Mouse (Mus musculus): ENCODE measurements around the gene Irgm1. TPM values are rescaled to one million over a fixed set of nuclear protein-coding genes. Genes with fewer than 3 reads are reported as not detected.
"Not testable (repeated sequence)": the region's sequence is repeated elsewhere in the genome, so short reads cannot be mapped to it uniquely, and the experiment has no call there.

The Irgm1 gene
- polyA plus RNA-seq, 1 experiment from 2014 or later, result 1.8 TPM

GRCm38 (mm10) chr11:48823536-48823972 is 47.9 kb downstream of the Irgm1 start:
- H3K27ac ChIP-seq, result no peak overlapping the region
- WGBS, result under 1% methylated on average over 15 of the region's 15 CpGs
- H3K4me2 ChIP-seq, result peak overlapping the region; percentile 60
- H3K9me3 ChIP-seq, result no peaks in the 10 kb centered on the region
- peak overlapping the region; percentile 41 for H3K4me3 ChIP-seq (replicated peaks)
- H3K36me3 ChIP-seq (replicated peaks), result no peaks in the 10 kb centered on the region
- no peak overlapping the region for H3K9ac ChIP-seq
- peaks cover 12% of the 10 kb centered on the region for H3K4me1 ChIP-seq
- H3K27me3 ChIP-seq, result peaks cover 24% of the 10 kb centered on the region
- ATAC-seq (ENCODE audit: low FRiP score), result no peak

GRCm38 (mm10) chr11:48822768-48823512 is 48.5 kb downstream of the Irgm1 start:
- Histone ChIP-seq H3K4me1 (peaks cover 12% of the 10 kb centered on the region), H3K9ac (no peak overlapping the region), H3K4me2 (peak overlapping the region; percentile 60), H3K27ac (no peak overlapping the region), H3K4me3 (replicated peaks) (peak overlapping the region; percentile 41; the same call in 1 of the 2 replicates), H3K9me3 (no peaks in the 10 kb centered on the region), H3K27me3 (peaks cover 24% of the 10 kb centered on the region), H3K36me3 (replicated peaks) (no peaks in the 10 kb centered on the region)
- WGBS, result 34% methylated on average over 14 of the region's 14 CpGs
- no peak for ATAC-seq (ENCODE audit: low FRiP score)

GRCm38 (mm10) chr11:48821299-48821698 is 50.2 kb downstream of the Irgm1 start:
- WGBS, result 80% methylated on average over 14 of the region's 14 CpGs
- H3K4me3 ChIP-seq (replicated peaks); H3K9me3 ChIP-seq; ATAC-seq (ENCODE audit: low FRiP score); H3K27ac ChIP-seq; H3K36me3 ChIP-seq (replicated peaks); H3K4me2 ChIP-seq; H3K9ac ChIP-seq: not testable (repeated sequence)
- peaks cover 19% of the 10 kb centered on the region for H3K27me3 ChIP-seq
- H3K4me1 ChIP-seq, result peaks cover 10% of the 10 kb centered on the region

- Histone ChIP-seq H3K4me1 (peaks cover 20% of the 10 kb centered on the region), H3K27me3 (peaks cover 19% of the 10 kb centered on the region)
- ATAC-seq (ENCODE audit: low FRiP score), result no peak
Measured at GRCm38 (mm10) chr11:48820308-48820674, 51.2 kb downstream of the Irgm1 start.

GRCm38 (mm10) chr11:48819614-48820307 is 51.7 kb downstream of the Irgm1 start:
- WGBS, result 77% methylated on average over 7 of the region's 7 CpGs

More at GRCm38 (mm10) chr11:48820308-48820674, 51.2 kb downstream of the Irgm1 start:
- Histone ChIP-seq H3K4me3 (replicated peaks) (no peak overlapping the region), H3K9ac (no peak overlapping the region), H3K27ac (no peak overlapping the region), H3K9me3 (no peaks in the 10 kb centered on the region), H3K36me3 (replicated peaks) (peaks cover 3% of the 10 kb centered on the region; the same call in 1 of the 2 replicates), H3K4me2 (no peak overlapping the region)

GRCm38 (mm10) chr11:48818346-48818745 is 53.1 kb downstream of the Irgm1 start:
- peak overlapping the region; percentile 86 for H3K4me3 ChIP-seq (replicated peaks)
- peak overlapping the region; percentile 91 for H3K4me2 ChIP-seq
- no peaks in the 10 kb centered on the region for H3K9me3 ChIP-seq
- H3K27me3 ChIP-seq, result peaks cover 5% of the 10 kb centered on the region
- peaks cover 23% of the 10 kb centered on the region for H3K4me1 ChIP-seq
- H3K36me3 ChIP-seq (replicated peaks), result peaks cover 7% of the 10 kb centered on the region
- WGBS, result under 1% methylated on average over 16 of the region's 16 CpGs
- H3K9ac ChIP-seq, result peak overlapping the region; percentile 80; the same call in 1 of the 2 replicates
- ATAC-seq (ENCODE audit: low FRiP score), result no peak
- no peak overlapping the region for H3K27ac ChIP-seq

More at GRCm38 (mm10) chr11:48819614-48820307, 51.7 kb downstream of the Irgm1 start:
- Histone ChIP-seq H3K9me3 (no peaks in the 10 kb centered on the region), H3K27me3 (peaks cover 16% of the 10 kb centered on the region), H3K4me2 (no peak overlapping the region), H3K4me1 (peaks cover 26% of the 10 kb centered on the region), H3K27ac (no peak overlapping the region), H3K4me3 (replicated peaks) (no peak overlapping the region), H3K36me3 (replicated peaks) (peaks cover 6% of the 10 kb centered on the region; the same call in 1 of the 2 replicates), H3K9ac (no peak overlapping the region)
- ATAC-seq (ENCODE audit: low FRiP score), result no peak

- H3K27ac ChIP-seq, result peak overlapping the region; percentile 94
- ATAC-seq (ENCODE audit: low FRiP score), result 0 out of 2 replicates have a peak, but pooled peaks have one; percentile 4
- WGBS, result 8% methylated on average over 9 of the region's 9 CpGs
Measured at GRCm38 (mm10) chr11:48817794-48818193, 53.7 kb downstream of the Irgm1 start.

GRCm38 (mm10) chr11:48816800-48817665 is 54.5 kb downstream of the Irgm1 start, which contains the start of gene Trim41:
Trim41 (minus strand) TSS chr11:48817353.
- peak within 1 kb of the TSS; percentile 80 for H3K9ac ChIP-seq
- H3K4me2 ChIP-seq, result peak within 1 kb of the TSS; percentile 91
- peak within 1 kb of the TSS; percentile 86 for H3K4me3 ChIP-seq (replicated peaks)
- H3K36me3 ChIP-seq (replicated peaks), result peaks cover 17% of the 10 kb centered on the region
- no peaks in the 10 kb centered on the region for H3K9me3 ChIP-seq
- under 1% methylated on average over 69 of the region's 77 CpGs for WGBS
- peaks cover 23% of the 10 kb centered on the region for H3K4me1 ChIP-seq
- H3K27me3 ChIP-seq, result no peaks in the 10 kb centered on the region
- peak within 1 kb of the TSS; percentile 94 for H3K27ac ChIP-seq
- peak; percentile 96 for ATAC-seq (ENCODE audit: low FRiP score)

More at GRCm38 (mm10) chr11:48817794-48818193, 53.7 kb downstream of the Irgm1 start:
- Histone ChIP-seq H3K4me1 (peaks cover 23% of the 10 kb centered on the region), H3K4me3 (replicated peaks) (peak overlapping the region; percentile 86), H3K27me3 (peaks cover 4% of the 10 kb centered on the region), H3K9ac (peak overlapping the region; percentile 80), H3K36me3 (replicated peaks) (peaks cover 11% of the 10 kb centered on the region), H3K4me2 (peak overlapping the region; percentile 91), H3K9me3 (no peaks in the 10 kb centered on the region)

- H3K9ac ChIP-seq, result peak overlapping the region; percentile 80
- H3K27me3 ChIP-seq, result no peaks in the 10 kb centered on the region
- peak; percentile 63 for ATAC-seq (ENCODE audit: low FRiP score)
- peaks cover 23% of the 10 kb centered on the region for H3K4me1 ChIP-seq
- H3K4me2 ChIP-seq, result peak overlapping the region; percentile 91
- no peaks in the 10 kb centered on the region for H3K9me3 ChIP-seq
- H3K27ac ChIP-seq, result peak overlapping the region; percentile 94
- peak overlapping the region; percentile 86 for H3K4me3 ChIP-seq (replicated peaks)
- H3K36me3 ChIP-seq (replicated peaks), result peaks cover 24% of the 10 kb centered on the region
- WGBS, result 4% methylated on average over 17 of the region's 23 CpGs
Measured at GRCm38 (mm10) chr11:48816281-48816781, 55.2 kb downstream of the Irgm1 start.

- peaks cover 28% of the 10 kb centered on the region for H3K36me3 ChIP-seq (replicated peaks)
- peak overlapping the region; percentile 80 for H3K9ac ChIP-seq
- H3K27me3 ChIP-seq, result no peaks in the 10 kb centered on the region
- H3K4me2 ChIP-seq, result peak overlapping the region; percentile 91
- H3K9me3 ChIP-seq, result no peaks in the 10 kb centered on the region
- peaks cover 23% of the 10 kb centered on the region for H3K4me1 ChIP-seq
- peak overlapping the region; percentile 86 for H3K4me3 ChIP-seq (replicated peaks)
- 82% methylated on average over 16 of the region's 16 CpGs for WGBS
- no peak overlapping the region for H3K27ac ChIP-seq
- ATAC-seq (ENCODE audit: low FRiP score), result no peak
Measured at GRCm38 (mm10) chr11:48815851-48816250, 55.6 kb downstream of the Irgm1 start.

- no peak overlapping the region for H3K4me3 ChIP-seq (replicated peaks)
- no peak for ATAC-seq (ENCODE audit: low FRiP score)
- peaks cover 49% of the 10 kb centered on the region for H3K36me3 ChIP-seq (replicated peaks)
- H3K27me3 ChIP-seq, result no peaks in the 10 kb centered on the region
- H3K9ac ChIP-seq, result no peak overlapping the region
- peaks cover 23% of the 10 kb centered on the region for H3K4me1 ChIP-seq
- no peaks in the 10 kb centered on the region for H3K9me3 ChIP-seq
- no peak overlapping the region for H3K27ac ChIP-seq
- no peak overlapping the region for H3K4me2 ChIP-seq
Measured at GRCm38 (mm10) chr11:48813782-48814181, 57.7 kb downstream of the Irgm1 start.

All from forebrain, embryonic 12.5 days (tissue).